Mouse (Mus musculus) adrenal gland, adult 18-20 months (tissue): ENCODE measurements around the gene Rimkla. TPM values are rescaled to one million over a fixed set of nuclear protein-coding genes. Genes with fewer than 3 reads are reported as not detected.

ENCODE experiments used
- DNase-seq, 2 experiments: peaks; one replicate each; pipeline ENCODE4 v3.0.0; 2021 to 2022; ENCODE audit warnings: low spot score in 2 of 2
- total RNA-seq, 2 experiments: library from RNA; stranded (reverse); gene quantifications; 1 replicate in 1 of 2; 2 replicates in 1 of 2; pipeline ENCODE4 v1.2.3; 2021

The Rimkla gene
- total RNA-seq, 2 experiments from 2014 or later: 0.10 to 0.13 TPM

DNA sequence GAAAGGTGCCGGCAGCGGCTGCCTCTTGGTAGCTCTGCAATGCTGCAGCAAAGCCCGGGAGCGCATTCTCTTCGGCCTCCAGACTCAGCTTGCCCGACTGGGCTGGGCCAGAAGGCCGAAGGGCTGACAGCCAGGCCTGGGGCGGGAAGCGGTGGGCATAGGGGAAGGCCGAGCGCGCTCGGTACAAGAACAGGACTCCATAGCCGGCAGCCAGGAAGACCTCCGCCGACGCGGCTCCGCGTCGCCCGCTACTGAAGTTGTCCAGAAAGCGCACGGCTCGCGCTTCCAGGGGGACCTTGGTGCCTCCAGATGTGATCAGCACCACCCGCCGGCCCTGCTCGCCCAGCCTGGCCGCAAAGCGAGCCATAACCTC, 70.5 kb downstream of the Rimkla start:
- peak in 1 of 2 experiments; percentile 47 for DNase-seq

GRCm38 (mm10) chr4:119421191-119421590, 71.2 kb downstream of the Rimkla start:
- DNase-seq: no peak

GRCm38 (mm10) chr4:119417894-119418293, 74.5 kb downstream of the Rimkla start:
- DNase-seq: no peak

DNA sequence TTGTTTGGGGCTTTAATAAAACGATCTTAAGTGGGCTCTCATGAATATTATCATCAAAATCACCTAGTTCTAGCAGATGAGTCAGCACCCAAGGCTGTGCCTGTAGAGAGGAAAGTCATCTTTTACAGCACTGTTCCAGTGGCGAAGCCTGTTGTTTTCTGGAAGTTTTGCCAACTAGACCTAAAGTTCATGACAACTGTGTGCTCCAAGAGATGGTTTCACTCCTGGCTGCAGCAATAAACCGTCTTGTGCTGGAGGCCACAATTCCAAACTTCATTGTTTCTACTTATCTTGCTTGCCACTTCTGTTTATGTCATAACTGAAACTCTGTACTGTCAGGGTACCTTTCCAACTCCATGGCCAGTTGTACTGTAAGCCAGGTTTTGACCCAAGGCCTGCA, 75.2 kb downstream of the Rimkla start:
- DNase-seq: no peak

Other genes with a start within 250 kb of the Rimkla start
- under 1 TPM in 1 of 2 experiments, not detected in 1; 0.06 TPM for gene Cldn19, start 237.2 kb downstream of the Rimkla start, total RNA-seq
- gene Ybx1, start 198.0 kb downstream of the Rimkla start, total RNA-seq: 100 to 1,000 TPM; 714 to 717 TPM
- gene Ppih, start 172.1 kb downstream of the Rimkla start, total RNA-seq: 10 to 100 TPM; 16.7 to 17.6 TPM
- 1 to 10 TPM; 8.2 to 8.7 TPM for gene Ccdc30, start 77.1 kb downstream of the Rimkla start, total RNA-seq
- 10 to 100 TPM; 39.4 to 41.0 TPM for gene Ppcs, start 70.2 kb downstream of the Rimkla start, total RNA-seq
- 1 to 10 TPM; 2.6 to 2.8 TPM for gene Zmynd12, start 69.8 kb downstream of the Rimkla start, total RNA-seq
- gene Foxj3, start 44.4 kb upstream of the Rimkla start, total RNA-seq: 10 to 100 TPM; 39.0 to 41.6 TPM
- 1 to 10 TPM; 6.8 to 9.7 TPM for gene Frg2f1, start 46.9 kb upstream of the Rimkla start, total RNA-seq
- gene Guca2a, start 145.1 kb upstream of the Rimkla start, total RNA-seq: not detected
- gene Guca2b, start 166.3 kb upstream of the Rimkla start, total RNA-seq: under 1 TPM in 1 of 2 experiments, not detected in 1; 0.56 TPM
- 1 to 10 TPM; 6.9 to 9.9 TPM for gene Hivep3, start 241.2 kb upstream of the Rimkla start, total RNA-seq